Mouse (Mus musculus) heart, embryonic 10.5 days (tissue): ENCODE results near the gene Rps23. TPM values are rescaled to one million over a fixed set of nuclear protein-coding genes. Genes with fewer than 3 reads are reported as not detected.

Experiments
- DNase-seq: peaks from one replicate; pipeline ENCODE4 v3.0.0-alpha.2; 2017; ENCODE audit warnings: low spot score
- H3K27ac ChIP-seq: fragments of 300-500 bp; sonication (generic); 2 replicates; pipeline ENCODE4 v1.5.1; 2016; ENCODE audit warnings: mild to moderate bottlenecking
- H3K27me3 ChIP-seq: fragments of 300-500 bp; sonication (generic); 2 replicates; pipeline ENCODE4 v1.6.1; 2016; ENCODE audit warnings: mild to moderate bottlenecking; ENCODE audit not compliant: poor library complexity, insufficient read depth, severe bottlenecking
- H3K36me3 ChIP-seq: fragments of 300-500 bp; sonication (generic); 2 replicates; pipeline ENCODE4 v1.6.1; 2016; ENCODE audit warnings: mild to moderate bottlenecking, moderate library complexity
- H3K4me1 ChIP-seq: fragments of 300-500 bp; sonication (generic); 2 replicates; pipeline ENCODE4 v1.6.1; 2016; ENCODE audit warnings: mild to moderate bottlenecking
- H3K4me3 ChIP-seq: fragments of 300-500 bp; sonication (generic); 2 replicates; pipeline ENCODE4 v1.5.1; 2016; ENCODE audit warnings: mild to moderate bottlenecking, moderate library complexity
- H3K9me3 ChIP-seq: fragments of 300-500 bp; sonication (generic); 2 replicates; pipeline ENCODE4 v1.6.1; 2016; ENCODE audit warnings: mild to moderate bottlenecking, moderate library complexity
- WGBS: fragments of 180-500 bp; shearing (Covaris S2); methylation state at CpG from one replicate; pipeline ENCODE4 v1.1.7; 2016; 5-methylcytosine and 5-hydroxymethylcytosine counted together
- polyA plus RNA-seq: library from polyadenylated mRNA; unstranded; fragments of >200 nt; fragmentation: Nextera tagmentation; extraction: Ambion mirVana; gene quantifications from 2 replicates; pipeline ENCODE4 v1.2.1, GENCODE M21; 2016

Gene Rps23
- 139 and 171 TPM in 2 replicates for polyA plus RNA-seq

- Histone ChIP-seq H3K36me3 (peaks cover 33% of the 10 kb centered on the region), H3K4me3 (peak within 1 kb of the TSS; percentile 92), H3K9me3 (no peaks in the 10 kb centered on the region), H3K27ac (peak within 1 kb of the TSS; percentile 98), H3K4me1 (no peaks in the 10 kb centered on the region), H3K27me3 (no peaks in the 10 kb centered on the region)
- under 1% methylated on average over 57 of the region's 57 CpGs for WGBS
- DNase-seq = peak; percentile 97
Observed at GRCm38 (mm10) chr13:90922751-90923612, at the start of gene Rps23. Gene Rps23, plus strand, starts transcription at chr13:90922958.

GRCm38 (mm10) chr13:90881727-90882429 lies 40.9 kb upstream of the Rps23 start:
- Histone ChIP-seq H3K27ac (no peak overlapping the region), H3K4me3 (no peak overlapping the region), H3K4me1 (peaks cover 20% of the 10 kb centered on the region), H3K36me3 (no peaks in the 10 kb centered on the region), H3K27me3 (no peaks in the 10 kb centered on the region), H3K9me3 (no peaks in the 10 kb centered on the region)
- WGBS = 88% methylated on average over 1 of the region's 1 CpGs
- no peak for DNase-seq

GRCm38 (mm10) chr13:90885856-90886532 lies 36.8 kb upstream of the Rps23 start:
- Histone ChIP-seq H3K4me3 (peak overlapping the region; percentile 59), H3K4me1 (peaks cover 20% of the 10 kb centered on the region), H3K36me3 (no peaks in the 10 kb centered on the region), H3K9me3 (no peaks in the 10 kb centered on the region), H3K27ac (peak overlapping the region; percentile 87), H3K27me3 (no peaks in the 10 kb centered on the region)
- WGBS = 15% methylated on average over 13 of the region's 13 CpGs
- DNase-seq = peak; percentile 89

- WGBS = 1% methylated on average over 18 of the region's 18 CpGs
- Histone ChIP-seq H3K4me1 (peaks cover 20% of the 10 kb centered on the region), H3K27ac (peak overlapping the region; percentile 87), H3K27me3 (no peaks in the 10 kb centered on the region), H3K4me3 (peak overlapping the region; percentile 59), H3K9me3 (no peaks in the 10 kb centered on the region), H3K36me3 (no peaks in the 10 kb centered on the region)
- peak; percentile 83 for DNase-seq
Observed at GRCm38 (mm10) chr13:90886568-90886983, 36.2 kb upstream of the Rps23 start.

- peaks cover 13% of the 10 kb centered on the region for H3K4me1 ChIP-seq
- no peak overlapping the region for H3K27ac ChIP-seq
- H3K9me3 ChIP-seq = no peaks in the 10 kb centered on the region
- no peak for DNase-seq
- H3K36me3 ChIP-seq = no peaks in the 10 kb centered on the region
- H3K27me3 ChIP-seq = no peaks in the 10 kb centered on the region
- H3K4me3 ChIP-seq = no peak overlapping the region
- 87% methylated on average over 5 of the region's 5 CpGs for WGBS
Observed at GRCm38 (mm10) chr13:90890111-90890510, 32.6 kb upstream of the Rps23 start.

GRCm38 (mm10) chr13:90894819-90895218 lies 27.9 kb upstream of the Rps23 start:
- Histone ChIP-seq H3K27ac (no peak overlapping the region), H3K4me3 (no peak overlapping the region), H3K36me3 (no peaks in the 10 kb centered on the region), H3K9me3 (no peaks in the 10 kb centered on the region), H3K4me1 (no peaks in the 10 kb centered on the region), H3K27me3 (no peaks in the 10 kb centered on the region)
- no peak for DNase-seq
- WGBS = 90% methylated on average over 4 of the region's 4 CpGs

GRCm38 (mm10) chr13:90896098-90896497 lies 26.7 kb upstream of the Rps23 start:
- no peaks in the 10 kb centered on the region for H3K4me1 ChIP-seq
- WGBS = 28% methylated on average over 2 of the region's 2 CpGs
- no peak overlapping the region for H3K4me3 ChIP-seq
- no peaks in the 10 kb centered on the region for H3K9me3 ChIP-seq
- no peaks in the 10 kb centered on the region for H3K36me3 ChIP-seq
- H3K27ac ChIP-seq = no peak overlapping the region
- no peak for DNase-seq
- H3K27me3 ChIP-seq = no peaks in the 10 kb centered on the region

GRCm38 (mm10) chr13:90896821-90897220 lies 25.9 kb upstream of the Rps23 start:
- H3K4me3 ChIP-seq = no peak overlapping the region
- H3K27me3 ChIP-seq = no peaks in the 10 kb centered on the region
- WGBS = 89% methylated on average over 12 of the region's 12 CpGs
- no peak overlapping the region for H3K27ac ChIP-seq
- H3K9me3 ChIP-seq = no peaks in the 10 kb centered on the region
- no peaks in the 10 kb centered on the region for H3K4me1 ChIP-seq
- no peaks in the 10 kb centered on the region for H3K36me3 ChIP-seq
- no peak for DNase-seq

- Histone ChIP-seq H3K4me3 (no peak within 1 kb of the TSS), H3K27ac (no peak within 1 kb of the TSS), H3K4me1 (no peaks in the 10 kb centered on the region; the same call in 1 of the 2 replicates), H3K36me3 (no peaks in the 10 kb centered on the region; the same call in 1 of the 2 replicates), H3K27me3 (no peaks in the 10 kb centered on the region), H3K9me3 (no peaks in the 10 kb centered on the region)
- WGBS = 87% methylated on average over 5 of the region's 5 CpGs
- DNase-seq = no peak
Observed at GRCm38 (mm10) chr13:90905176-90905575, 17.6 kb upstream of the Rps23 start, which contains the start of gene Atp6ap1l. Gene Atp6ap1l, minus strand, starts transcription at chr13:90905355.

GRCm38 (mm10) chr13:90907376-90907775 lies 15.4 kb upstream of the Rps23 start:
- H3K9me3 ChIP-seq = no peaks in the 10 kb centered on the region
- WGBS = 90% methylated on average over 12 of the region's 12 CpGs
- no peaks in the 10 kb centered on the region for H3K27me3 ChIP-seq
- no peaks in the 10 kb centered on the region; the same call in 1 of the 2 replicates for H3K4me1 ChIP-seq
- DNase-seq = no peak
- H3K27ac ChIP-seq = no peak overlapping the region
- H3K36me3 ChIP-seq = no peaks in the 10 kb centered on the region; the same call in 1 of the 2 replicates
- H3K4me3 ChIP-seq = no peak overlapping the region

GRCm38 (mm10) chr13:90912760-90913674 lies 9.7 kb upstream of the Rps23 start:
- H3K4me1 ChIP-seq = peaks cover 5% of the 10 kb centered on the region; the same call in 1 of the 2 replicates
- no peaks in the 10 kb centered on the region for H3K27me3 ChIP-seq
- DNase-seq = no peak
- H3K36me3 ChIP-seq = no peaks in the 10 kb centered on the region
- no peak overlapping the region for H3K4me3 ChIP-seq
- 84% methylated on average over 17 of the region's 17 CpGs for WGBS
- no peak overlapping the region for H3K27ac ChIP-seq
- H3K9me3 ChIP-seq = no peaks in the 10 kb centered on the region

- no peak for DNase-seq
- H3K9me3 ChIP-seq = no peaks in the 10 kb centered on the region
- WGBS = 54% methylated on average over 7 of the region's 7 CpGs
Observed at GRCm38 (mm10) chr13:90913675-90914192, 9.0 kb upstream of the Rps23 start.

More at GRCm38 (mm10) chr13:90913675-90914192, 9.0 kb upstream of the Rps23 start:
- Histone ChIP-seq H3K27me3 (no peaks in the 10 kb centered on the region), H3K4me1 (peaks cover 5% of the 10 kb centered on the region; the same call in 1 of the 2 replicates), H3K4me3 (no peak overlapping the region), H3K27ac (no peak overlapping the region), H3K36me3 (no peaks in the 10 kb centered on the region)
